Mouse (Mus musculus) lung, postnatal 25 days (tissue): Measurements from ENCODE around the gene Gfap.

ENCODE experiments used
- DNase-seq: peaks from one replicate; pipeline ENCODE4 v3.0.0; 2022; ENCODE audit warnings: low spot score

Gfap gene

GRCm38 (mm10) chr11:102900763-102901162, at the start of gene Gfap:
Gfap (minus strand) TSS chr11:102900912.
- peak; percentile 74 for DNase-seq

- peak; percentile 14 for DNase-seq
Measured at GRCm38 (mm10) chr11:102948043-102948961, 47.6 kb upstream of the Gfap start.

DNA sequence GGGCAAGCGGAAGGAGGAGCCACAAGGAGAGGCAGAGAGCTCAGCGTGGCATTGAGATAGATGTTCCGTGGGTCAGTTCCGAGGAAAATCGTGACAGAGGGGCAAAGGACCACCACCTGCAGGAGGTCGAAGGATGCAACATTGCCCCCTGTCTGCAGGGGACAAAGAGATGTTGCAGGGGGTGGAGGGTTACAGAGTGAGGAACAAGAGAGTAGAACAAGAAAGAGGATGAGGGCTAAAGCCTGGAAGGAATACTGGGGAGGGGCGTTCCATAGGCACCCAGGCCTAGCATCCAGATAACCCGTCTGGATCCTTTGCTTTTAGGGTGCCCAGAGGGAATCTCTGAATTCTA, 46.3 kb upstream of the Gfap start:
- no peak for DNase-seq

- DNase-seq, result peak; percentile 88
Measured at GRCm38 (mm10) chr11:102946265-102946991, 45.7 kb upstream of the Gfap start, which contains the start of gene C1ql1. C1ql1 (minus strand) TSS chr11:102946688.

GRCm38 (mm10) chr11:102945306-102946264, 44.9 kb upstream of the Gfap start:
- DNase-seq, result no peak

GRCm38 (mm10) chr11:102941236-102941635, 40.5 kb upstream of the Gfap start:
- no peak for DNase-seq

GRCm38 (mm10) chr11:102939024-102939675, 38.4 kb upstream of the Gfap start:
- DNase-seq, result no peak

DNA sequence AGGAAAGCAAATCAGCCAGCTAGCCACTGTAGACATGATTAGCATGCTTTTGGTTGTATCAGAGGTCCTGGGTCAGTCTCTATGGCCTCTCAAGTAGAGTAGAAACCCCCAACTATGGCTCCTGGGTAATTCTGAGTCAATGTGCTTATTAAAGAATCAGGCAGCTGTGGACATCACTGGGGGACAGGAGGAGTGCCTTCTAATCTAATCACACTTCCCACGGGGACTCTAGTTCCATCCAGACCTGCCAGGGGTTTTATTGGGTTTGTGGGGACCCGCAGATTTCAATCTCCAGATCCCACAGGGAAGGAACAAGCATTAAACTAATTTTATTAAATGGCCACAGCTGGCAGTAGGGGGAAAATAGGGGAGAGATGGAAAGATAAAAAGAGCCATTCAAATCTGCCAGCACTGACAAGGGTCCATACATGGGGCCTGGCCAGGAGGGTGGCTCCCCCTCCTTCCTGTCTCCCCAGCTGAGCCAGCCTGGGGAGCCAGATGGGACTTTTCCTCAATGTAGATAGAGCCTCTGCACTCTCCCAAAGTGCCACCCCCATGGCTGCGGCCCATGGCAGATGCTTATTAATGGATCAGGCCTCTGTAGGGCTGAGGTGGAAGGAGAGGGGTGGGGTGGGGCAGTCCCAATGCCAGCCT, 36.9 kb upstream of the Gfap start:
- DNase-seq, result no peak

DNA sequence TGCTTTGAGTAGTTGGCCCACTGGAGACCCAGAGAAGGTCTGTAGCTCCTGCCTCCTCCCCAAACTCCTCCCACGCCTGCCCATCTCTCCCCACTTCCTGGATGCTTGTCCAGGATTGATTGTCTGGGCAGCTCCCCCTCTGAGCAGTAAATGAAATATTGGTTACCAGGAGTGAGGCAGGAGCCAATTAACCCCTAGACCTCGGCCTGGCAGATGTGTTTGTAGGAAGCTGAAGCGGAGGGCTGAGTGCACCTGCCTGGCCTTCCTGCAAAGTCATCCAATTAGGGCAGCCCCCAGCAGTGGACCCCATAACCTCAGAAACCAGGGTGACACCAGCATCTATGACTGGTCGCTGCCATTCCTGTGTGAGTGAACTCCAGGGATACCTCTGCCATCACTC, 35.6 kb upstream of the Gfap start:
- no peak for DNase-seq

GRCm38 (mm10) chr11:102930672-102931071, 30.0 kb upstream of the Gfap start:
- no peak for DNase-seq

GRCm38 (mm10) chr11:102925351-102925717, 24.6 kb upstream of the Gfap start:
- peak; percentile 18 for DNase-seq

GRCm38 (mm10) chr11:102924557-102925350, 24.0 kb upstream of the Gfap start, which contains the start of gene Kif18b:
Kif18b (minus strand) TSS chr11:102925124.
- DNase-seq, result peak; percentile 95

DNA sequence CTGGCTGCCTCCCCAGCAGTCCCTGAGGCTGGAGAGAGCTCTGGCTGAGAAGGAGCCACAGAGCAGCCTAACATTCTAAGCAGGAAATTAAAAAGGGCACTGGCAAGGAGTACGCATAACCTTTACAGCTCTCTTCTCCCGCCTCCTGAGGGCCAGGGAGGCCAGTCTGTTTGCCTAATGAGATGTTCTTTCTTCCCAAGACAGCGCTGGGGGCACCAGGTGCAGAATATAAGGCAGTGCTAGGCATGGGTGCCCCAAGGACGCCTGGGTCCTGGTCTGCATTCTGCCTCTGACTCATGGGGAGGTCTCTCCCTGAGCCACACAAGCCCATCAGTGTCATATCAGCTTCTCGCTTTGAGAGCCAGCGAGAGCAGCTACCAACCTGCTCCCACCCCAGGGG, 20.8 kb upstream of the Gfap start:
- DNase-seq, result no peak

- no peak for DNase-seq
Measured at GRCm38 (mm10) chr11:102918077-102918476, 17.4 kb upstream of the Gfap start.

DNA sequence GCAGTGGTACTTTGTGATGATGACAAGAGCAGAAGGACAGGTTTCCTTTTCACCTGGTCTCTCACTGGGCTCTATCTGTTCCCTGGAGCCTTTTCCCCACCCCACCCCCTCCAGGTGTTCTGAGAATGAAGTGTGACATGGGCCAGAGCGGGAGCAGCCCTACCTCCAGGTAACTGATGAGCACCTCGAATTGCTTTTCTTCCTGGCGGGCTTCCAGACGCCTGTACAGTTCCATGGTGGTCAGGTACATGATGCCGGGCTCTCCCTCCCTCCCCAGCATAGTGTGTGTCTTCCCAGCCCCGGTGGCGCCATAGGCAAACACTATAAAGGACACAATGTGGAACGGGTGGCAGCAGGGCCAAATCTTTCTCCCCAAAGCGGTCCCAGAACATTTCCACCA, 14.7 kb upstream of the Gfap start:
- no peak for DNase-seq

- no peak for DNase-seq
Measured at GRCm38 (mm10) chr11:102911376-102911775, 10.7 kb upstream of the Gfap start.

DNA sequence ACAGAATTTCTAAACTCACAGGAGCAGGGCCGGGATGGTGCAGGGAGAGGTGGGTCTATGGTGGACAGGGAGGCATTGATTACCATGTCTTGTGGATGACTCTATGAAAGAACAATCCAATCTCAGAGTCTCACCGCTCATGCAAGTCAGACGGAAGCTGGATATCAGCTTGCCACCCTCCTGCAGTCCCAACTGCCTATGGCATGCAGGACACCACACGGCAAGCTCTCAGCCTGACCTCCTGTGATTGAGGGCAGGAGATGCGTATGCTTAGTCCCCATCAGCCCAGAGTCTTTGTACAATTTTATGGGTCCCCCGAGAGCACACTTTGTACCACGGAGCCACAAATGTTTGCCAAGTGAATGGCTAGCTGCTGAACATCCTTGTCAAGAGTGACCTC, 2.9 kb upstream of the Gfap start:
- no peak for DNase-seq

GRCm38 (mm10) chr11:102902107-102902506, 1.4 kb upstream of the Gfap start:
- no peak for DNase-seq

DNA sequence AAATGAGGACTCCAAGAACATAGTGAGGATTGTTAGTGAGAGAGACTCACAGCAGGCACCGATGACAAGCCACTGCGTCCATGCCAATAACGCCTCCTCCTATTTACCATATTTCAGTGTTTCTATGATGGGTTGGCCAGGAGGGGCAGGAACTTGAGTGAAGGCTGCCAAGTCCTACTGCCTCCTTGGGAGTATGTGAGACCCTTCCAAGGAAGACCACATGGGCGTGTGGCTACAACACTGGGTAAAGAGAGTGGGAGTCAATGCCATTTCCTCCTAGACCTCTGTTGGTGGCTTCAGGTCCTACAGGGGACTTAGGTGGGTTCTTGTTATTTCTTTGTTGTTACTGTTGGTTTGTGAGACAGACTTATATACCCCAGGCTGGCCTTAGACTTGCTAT, 487 bp upstream of the Gfap start:
- DNase-seq, result no peak

DNA sequence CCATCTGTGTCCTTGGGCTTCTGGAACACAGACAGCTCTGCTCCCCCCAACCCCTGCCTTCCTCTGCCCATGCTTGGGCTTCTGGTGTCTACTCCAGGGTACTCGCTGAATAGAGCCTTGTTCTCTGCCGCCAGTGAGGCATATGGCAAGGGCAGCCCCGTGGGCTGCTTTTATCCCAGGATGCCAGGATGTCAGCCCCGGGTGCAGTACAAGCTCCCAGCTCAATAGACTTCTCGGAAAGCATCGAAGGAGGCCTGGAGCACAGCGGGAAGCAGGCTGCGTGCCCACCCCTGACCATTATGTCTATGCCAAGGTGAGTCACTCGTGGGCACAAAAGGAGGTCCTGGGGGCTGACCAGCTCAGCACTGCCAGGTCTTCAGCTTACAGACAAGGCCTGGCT, 2.3 kb downstream of the Gfap start:
- no peak for DNase-seq
